7 mouse cellular contexts compared by ENCODE assay signal in genomic region chr5:43391412-43392029, GRCm38 (mm10).
A peak's percentile ranks its signal among the peaks of the same experiment; 100 is the strongest.
DNase-seq lines count a peak whose midpoint lies in the region; ATAC-seq and TF ChIP-seq lines count a peak whose summit lies in the region.

No protein-coding gene starts in this region.

- intact Hi-C loops in left cerebral cortex, adult 2 months (cut with DNase I): loop anchor here (2.0 to 10.0 kb wide), 3 partner anchors 144 to 1503 kb away; no protein-coding TSS in a partner anchor

- peak; percentile 86 for ATAC-seq in hindbrain, embryonic 15.5 days (ENCODE audit: low FRiP score, low read depth)

- no peak for TF ChIP-seq POLR2A in testis, adult 2 months (IDR thresholded peaks at IDR 0.05; ENCODE audit: control insufficient read depth, low read depth, low read length)

- H3K4me2 ChIP-seq in hindbrain, embryonic 15.5 days: no peak overlapping the region

- no peak overlapping the region for H3K27ac ChIP-seq in ES-E14 (ENCODE audit: insufficient read depth, low read depth, low read length, poor library complexity, severe bottlenecking)
- no peak overlapping the region for H3K27ac ChIP-seq in hindbrain, embryonic 15.5 days (replicated peaks)
- H3K27ac ChIP-seq in left cerebral cortex, adult 2 months: no peak overlapping the region
- no peak overlapping the region for H3K27ac ChIP-seq in midbrain, embryonic 10.5 days (replicated peaks)
- H3K27ac ChIP-seq in testis, adult 2 months (ENCODE audit: control insufficient read depth, insufficient read depth, low read depth, low read length): no peak overlapping the region

- no peaks in the 10 kb centered on the region for H3K27me3 ChIP-seq in hindbrain, embryonic 15.5 days
- H3K27me3 ChIP-seq in midbrain, embryonic 10.5 days (ENCODE audit: low read depth, poor library complexity, severe bottlenecking): no peaks in the 10 kb centered on the region
- H3K27me3 ChIP-seq in testis, adult 2 months (ENCODE audit: control insufficient read depth, insufficient read depth, low read length): no peaks in the 10 kb centered on the region

- WGBS in hindbrain, embryonic 15.5 days: 20% methylated on average over 3 of the region's 3 CpGs
- 25% methylated on average over 3 of the region's 3 CpGs for WGBS in midbrain, embryonic 10.5 days

- H3K36me3 ChIP-seq in ES-E14 (ENCODE audit: control insufficient read depth, insufficient read depth, low read length, poor library complexity, severe bottlenecking): no peaks in the 10 kb centered on the region
- H3K36me3 ChIP-seq in hindbrain, embryonic 15.5 days: no peaks in the 10 kb centered on the region
- no peaks in the 10 kb centered on the region for H3K36me3 ChIP-seq in midbrain, embryonic 10.5 days
- no peaks in the 10 kb centered on the region for H3K36me3 ChIP-seq in testis, adult 2 months (ENCODE audit: control insufficient read depth, insufficient read depth, low read length)

- no peak overlapping the region for H3K9ac ChIP-seq in ES-E14 (ENCODE audit: insufficient read depth, low read depth, low read length, poor library complexity, severe bottlenecking)
- no peak overlapping the region for H3K9ac ChIP-seq in hindbrain, embryonic 15.5 days

- in situ Hi-C loops in ES-E14 (cut with MboI; ENCODE audit: low sequenced_read_pairs in 2 of 2, unreplicated experiment in 2 of 2): no loop called here

- no peaks in the 10 kb centered on the region for H3K4me1 ChIP-seq in ES-E14 (ENCODE audit: control insufficient read depth in 2 of 2, insufficient read depth in 2 of 2, low read length in 2 of 2, poor library complexity in 1 of 2)
- no peaks in the 10 kb centered on the region for H3K4me1 ChIP-seq in hindbrain, embryonic 15.5 days (replicated peaks)
- H3K4me1 ChIP-seq in midbrain, embryonic 10.5 days: no peaks in the 10 kb centered on the region
- H3K4me1 ChIP-seq in testis, adult 2 months (ENCODE audit: control insufficient read depth, insufficient read depth, low read length): no peaks in the 10 kb centered on the region

- no peak overlapping the region for H3K4me3 ChIP-seq in ES-E14 (ENCODE audit: insufficient read depth in 1 of 2, low read depth in 1 of 2, low read length in 2 of 2, poor library complexity in 1 of 2, severe bottlenecking in 1 of 2)
- no peak overlapping the region for H3K4me3 ChIP-seq in hindbrain, embryonic 15.5 days
- no peak overlapping the region for H3K4me3 ChIP-seq in left cerebral cortex, adult 2 months
- no peak overlapping the region for H3K4me3 ChIP-seq in midbrain, embryonic 10.5 days
- no peak overlapping the region for H3K4me3 ChIP-seq in testis, adult 2 months (ENCODE audit: control insufficient read depth, low read depth, low read length)

- peak; percentile 17 for DNase-seq in ES-E14 (ENCODE audit: low read depth, low spot score)
- DNase-seq in adipocyte (ENCODE audit: low spot score): peak; percentile 59
- peak; percentile 36 for DNase-seq in embryo, embryonic 9.5 days (ENCODE audit: extremely low spot score)
- DNase-seq in left cerebral cortex, adult 2 months (ENCODE audit: extremely low spot score in 1 of 2, low spot score in 2 of 2): peak; percentile 17 to 49
- peak; percentile 42 for DNase-seq in midbrain, embryonic 10.5 days (ENCODE audit: low spot score)

- H3K9me3 ChIP-seq in ES-E14 (ENCODE audit: control insufficient read depth, insufficient read depth, low read depth, low read length): no peaks in the 10 kb centered on the region
- H3K9me3 ChIP-seq in hindbrain, embryonic 15.5 days: no peaks in the 10 kb centered on the region
- no peaks in the 10 kb centered on the region for H3K9me3 ChIP-seq in midbrain, embryonic 10.5 days (replicated peaks)

- peak; percentile 74 for TF ChIP-seq CTCF in left cerebral cortex, adult 2 months (IDR thresholded peaks at IDR 0.05)
- TF ChIP-seq CTCF in testis, adult 2 months (IDR thresholded peaks at IDR 0.05; ENCODE audit: control insufficient read depth, insufficient read depth, insufficient replicate concordance, low read depth, low read length): peak; percentile 57; the same call in 1 of the 2 replicates

TF ChIP-seq in ES-E14, 5 proteins besides CTCF, POLR2A, EP300 and RAD21:
- TF ChIP-seq CHD2 (IDR thresholded peaks at IDR 0.05; ENCODE audit: low read depth, low read length): no peak
- peak; percentile 67; the same call in 1 of the 2 replicates for TF ChIP-seq ZC3H11A (IDR thresholded peaks at IDR 0.05; ENCODE audit: borderline replicate concordance, low read depth, low read length)
- TF ChIP-seq MAFK (IDR thresholded peaks at IDR 0.05; ENCODE audit: insufficient read depth, low read depth, low read length): 0 out of 2 replicates have a peak, but pooled peaks have one; percentile 6
- TF ChIP-seq HCFC1 (IDR thresholded peaks at IDR 0.05; ENCODE audit: borderline replicate concordance, insufficient read depth, low read length): no peak
